Mouse (Mus musculus) left cerebral cortex, adult 2 months (tissue): ENCODE measurements around the gene Lpar3. TPM values are rescaled to one million over a fixed set of nuclear protein-coding genes. Genes with fewer than 3 reads are reported as not detected.

ENCODE experiments used
- DNase-seq, 2 experiments: peaks; one replicate each; pipeline ENCODE4 v3.0.0; 2021 to 2022; ENCODE audit warnings: low spot score in 2 of 2, mixed read lengths in 1 of 2; ENCODE audit errors: extremely low spot score in 1 of 2
- H3K27ac ChIP-seq: fragments of 200-600 bp; 2 replicates; pipeline ENCODE4 v1.8.1; 2022
- H3K4me3 ChIP-seq: fragments of 200-600 bp; 2 replicates; pipeline ENCODE4 v1.8.1; 2022
- CTCF ChIP-seq: fragments of 200-600 bp; IDR thresholded peaks from 2 replicates; pipeline ENCODE4 v1.8.1; 2022; ENCODE audit warnings: antibody characterized with exemption, mild to moderate bottlenecking, moderate library complexity
- intact Hi-C: fragments of 180-260 bp; cut with DNase I; formaldehyde crosslinking; loops from one replicate; pipeline ENCODE4 v1.15.1; 2025
- total RNA-seq, 2 experiments: library from RNA; stranded (reverse); gene quantifications; 2 replicates each; pipeline ENCODE4 v1.2.3; 2021

Lpar3 gene
- total RNA-seq, 2 experiments from 2014 or later, result 0.27 to 0.49 TPM

DNA sequence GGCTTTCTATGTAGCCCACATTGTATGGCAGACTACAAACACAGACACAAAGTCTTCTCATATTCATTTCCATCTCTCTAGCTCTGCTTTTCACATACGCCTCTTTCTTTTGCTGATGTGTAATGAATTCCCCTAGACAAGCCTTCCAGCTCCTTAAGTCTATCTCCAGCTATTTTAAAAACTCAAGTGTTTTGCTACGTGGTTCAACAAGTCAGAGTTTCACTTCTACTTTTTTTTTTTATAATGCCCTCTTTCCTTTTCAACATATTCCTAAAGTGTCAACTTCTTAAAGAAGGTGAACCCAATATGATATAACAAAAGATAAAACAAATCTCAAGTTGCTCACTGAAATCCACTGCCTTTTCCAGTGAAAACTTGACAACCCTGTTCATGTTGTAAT, 8.8 kb upstream of the Lpar3 start:
- TF ChIP-seq CTCF, result no peak
- H3K27ac ChIP-seq, result no peak overlapping the region
- no peak for DNase-seq
- intact Hi-C loops, result no loop called here
- no peak overlapping the region for H3K4me3 ChIP-seq

DNA sequence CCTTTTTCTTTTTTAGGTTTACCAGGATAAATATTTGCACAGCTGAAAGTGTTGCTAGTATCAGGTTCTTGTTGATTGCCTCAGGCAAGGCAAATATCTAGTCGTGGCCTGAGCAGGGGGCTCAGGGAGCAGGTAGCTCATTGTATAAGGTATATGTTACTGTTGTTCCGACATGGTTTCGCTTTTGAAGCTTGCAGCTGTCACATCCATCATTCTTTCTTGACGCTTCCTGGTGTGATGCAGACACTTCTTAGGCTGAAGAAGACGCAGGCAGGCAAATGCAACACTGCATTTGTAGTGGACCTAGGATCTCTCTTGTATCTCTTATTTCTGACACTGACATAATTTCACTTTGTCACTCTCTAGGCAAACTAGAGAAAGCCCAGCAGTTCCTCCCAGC, 7.4 kb upstream of the Lpar3 start:
- intact Hi-C loops, result no loop called here
- H3K4me3 ChIP-seq, result no peak overlapping the region
- no peak overlapping the region for H3K27ac ChIP-seq
- no peak for TF ChIP-seq CTCF
- no peak for DNase-seq

DNA sequence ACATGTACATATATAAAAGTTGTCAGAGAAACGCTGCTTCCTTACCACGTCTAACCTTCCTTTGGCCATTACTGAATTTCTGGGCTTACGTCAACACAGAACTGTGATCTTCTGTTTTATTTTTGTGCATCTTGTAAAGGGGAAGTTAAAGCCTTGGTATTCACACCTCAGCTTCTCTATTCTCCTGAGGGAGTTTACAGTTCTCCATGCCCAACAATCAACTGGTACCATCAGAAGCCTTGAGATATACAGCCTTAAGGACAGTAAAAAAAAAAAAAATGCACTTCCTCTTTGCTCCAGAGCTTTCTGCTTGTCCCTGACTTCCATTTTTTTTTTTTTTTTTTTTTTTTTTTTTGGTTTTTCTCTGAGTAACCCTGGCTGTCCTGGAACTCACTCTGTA, 4.2 kb upstream of the Lpar3 start:
- intact Hi-C loops, result no loop called here
- H3K27ac ChIP-seq, result no peak overlapping the region
- TF ChIP-seq CTCF, result no peak
- no peak overlapping the region for H3K4me3 ChIP-seq
- no peak for DNase-seq

DNA sequence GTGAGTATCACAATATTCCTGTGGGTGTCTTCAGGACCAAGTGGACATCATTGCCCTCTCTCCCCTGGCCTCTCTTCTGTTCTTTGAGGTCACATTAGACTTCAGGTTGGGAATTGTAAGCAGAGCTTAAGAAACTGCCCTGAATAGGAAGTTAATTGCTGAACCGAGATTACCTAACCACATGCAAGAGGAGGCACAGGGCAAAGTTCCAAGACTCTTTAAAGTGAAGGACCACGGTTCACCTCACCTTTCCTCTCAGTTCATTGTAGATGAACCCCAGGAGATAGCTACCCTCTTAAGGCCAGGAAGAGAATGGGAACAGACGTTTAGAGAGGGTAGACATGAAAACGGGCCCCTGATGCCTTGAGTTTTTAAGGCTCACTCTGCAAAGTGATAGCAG, 3.5 kb downstream of the Lpar3 start:
- intact Hi-C loops, result no loop called here
- Histone ChIP-seq H3K27ac (no peak overlapping the region), H3K4me3 (no peak overlapping the region)
- no peak for TF ChIP-seq CTCF
- DNase-seq, result no peak

DNA sequence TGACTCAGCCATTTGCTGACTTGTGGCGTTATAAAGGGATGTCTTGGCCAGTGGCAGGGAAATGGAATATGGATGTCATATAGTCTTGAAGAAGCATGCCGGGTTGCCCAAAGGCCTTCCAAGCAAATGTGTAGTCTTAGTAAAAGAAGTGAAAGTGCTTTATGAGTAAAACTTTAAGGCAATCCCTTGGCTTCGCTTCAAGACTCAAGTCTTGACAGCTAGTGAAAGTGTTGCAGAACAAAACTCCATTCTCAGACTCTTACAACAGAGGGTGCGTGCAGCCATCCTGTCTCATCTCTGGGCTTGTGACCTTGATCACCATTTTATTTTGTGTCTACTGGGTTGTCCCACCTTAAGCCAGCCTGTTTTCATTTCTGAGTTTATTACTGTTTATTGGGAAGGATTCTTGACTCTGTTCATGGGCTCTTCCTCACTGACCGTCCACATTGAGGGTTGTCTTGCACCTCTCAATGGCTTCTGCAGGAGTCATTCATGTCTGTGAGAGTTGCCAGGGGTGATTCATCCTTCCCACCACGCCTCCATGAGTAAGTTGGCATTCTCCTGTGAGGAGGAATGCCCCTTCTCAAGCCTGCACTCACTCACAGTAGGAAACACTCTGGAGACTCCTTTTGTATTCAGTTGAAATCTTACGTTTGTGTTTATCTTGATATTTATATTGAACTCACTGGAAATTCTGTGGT, 4.4 kb downstream of the Lpar3 start:
- intact Hi-C loops, result no loop called here
- TF ChIP-seq CTCF, result no peak
- Histone ChIP-seq H3K4me3 (no peak overlapping the region), H3K27ac (no peak overlapping the region)
- DNase-seq, result no peak

DNA sequence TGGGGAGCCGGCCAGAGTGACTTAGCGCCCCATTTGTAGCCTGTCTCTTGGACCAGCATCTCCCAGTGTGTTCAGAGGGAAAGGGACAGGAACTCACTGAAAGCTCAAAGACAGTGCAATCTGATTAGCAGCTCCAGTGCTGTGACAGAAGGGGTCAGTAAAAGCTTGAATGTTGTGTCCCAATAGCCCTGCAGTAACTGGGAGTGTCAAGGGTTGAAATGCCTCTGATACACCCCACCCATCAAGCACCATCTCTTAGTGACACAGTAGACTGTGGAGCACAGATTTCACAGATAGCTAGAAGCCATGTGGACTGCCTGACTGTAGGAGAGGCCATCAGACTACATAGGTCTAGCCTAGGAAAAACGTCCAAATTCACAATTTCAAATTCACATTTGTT, 6.7 kb downstream of the Lpar3 start:
- no peak overlapping the region for H3K27ac ChIP-seq
- H3K4me3 ChIP-seq, result no peak overlapping the region
- intact Hi-C loops, result no loop called here
- DNase-seq, result no peak
- TF ChIP-seq CTCF, result no peak

GRCm38 (mm10) chr3:146228559-146229310, 8.0 kb downstream of the Lpar3 start:
- no peak for TF ChIP-seq CTCF
- no peak overlapping the region for H3K4me3 ChIP-seq
- DNase-seq, result no peak
- H3K27ac ChIP-seq, result no peak overlapping the region
- intact Hi-C loops, result no loop called here

GRCm38 (mm10) chr3:146232708-146233107, 11.9 kb downstream of the Lpar3 start:
- TF ChIP-seq CTCF, result no peak
- Histone ChIP-seq H3K27ac (no peak overlapping the region), H3K4me3 (no peak overlapping the region)
- intact Hi-C loops, result no loop called here
- no peak for DNase-seq

GRCm38 (mm10) chr3:146233741-146234140, 13.0 kb downstream of the Lpar3 start:
- intact Hi-C loops, result no loop called here
- DNase-seq, result no peak
- no peak overlapping the region for H3K27ac ChIP-seq
- no peak for TF ChIP-seq CTCF
- H3K4me3 ChIP-seq, result no peak overlapping the region

- no peak for TF ChIP-seq CTCF
- no peak overlapping the region for H3K27ac ChIP-seq
- DNase-seq, result no peak
- H3K4me3 ChIP-seq, result no peak overlapping the region
- intact Hi-C loops, result no loop called here
These were observed 13.8 kb downstream of the Lpar3 start for GRCm38 (mm10) chr3:146234530-146234929.

DNA sequence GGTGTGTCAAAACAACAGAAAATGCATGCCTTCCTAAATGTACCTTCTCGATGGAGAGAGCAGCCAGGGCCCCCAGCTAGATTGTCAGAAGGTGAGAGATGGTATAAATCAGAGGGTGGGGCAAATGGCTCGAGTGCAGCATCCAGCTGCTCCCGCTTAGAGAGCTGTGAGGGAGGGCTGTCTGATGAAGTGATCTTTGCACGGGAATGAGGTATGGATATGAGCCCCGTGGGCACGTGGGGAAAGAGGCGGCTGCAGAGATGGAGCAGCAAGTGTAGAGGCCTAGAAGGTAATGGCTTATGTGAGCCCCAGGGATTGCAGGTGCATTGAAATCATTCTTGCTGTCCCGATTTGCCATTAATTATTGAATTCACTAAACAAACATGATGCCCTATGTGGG, 15.5 kb downstream of the Lpar3 start:
- Histone ChIP-seq H3K27ac (no peak overlapping the region), H3K4me3 (no peak overlapping the region)
- TF ChIP-seq CTCF, result no peak
- no peak for DNase-seq
- intact Hi-C loops, result no loop called here

GRCm38 (mm10) chr3:146237676-146238075, 16.9 kb downstream of the Lpar3 start:
- DNase-seq, result no peak
- intact Hi-C loops, result no loop called here
- H3K27ac ChIP-seq, result no peak overlapping the region
- no peak overlapping the region for H3K4me3 ChIP-seq
- no peak for TF ChIP-seq CTCF

GRCm38 (mm10) chr3:146244630-146245029, 23.9 kb downstream of the Lpar3 start:
- intact Hi-C loops, result no loop called here
- Histone ChIP-seq H3K4me3 (no peak overlapping the region), H3K27ac (no peak overlapping the region)
- no peak for DNase-seq
- no peak for TF ChIP-seq CTCF
